12 mouse cellular contexts compared by ENCODE assay signal in the genomic region with DNA sequence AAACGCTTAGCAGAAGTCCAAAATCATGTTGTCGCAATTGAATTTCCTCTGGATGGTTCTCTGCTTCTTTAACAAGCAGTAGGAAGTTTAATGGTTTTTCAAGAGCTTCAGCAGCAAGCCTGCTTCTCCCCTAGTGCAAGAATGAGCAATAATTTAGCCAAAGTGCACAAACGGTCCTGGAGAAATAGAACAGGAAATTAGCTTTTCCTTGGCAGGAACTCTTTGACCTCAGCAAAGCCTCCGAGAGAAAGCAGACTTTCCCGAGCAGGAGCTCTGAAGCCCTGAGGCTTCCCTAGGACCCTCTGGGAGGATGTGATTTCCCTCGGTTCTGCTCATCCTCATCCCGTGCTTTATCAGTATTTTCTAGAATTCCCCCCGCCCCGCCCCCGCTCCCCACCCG. TPM values are rescaled to one million over a fixed set of nuclear protein-coding genes. Genes with fewer than 3 reads are reported as not detected.
A peak's percentile ranks its signal among the peaks of the same experiment; 100 is the strongest.
DNase-seq lines count a peak whose midpoint lies in the region; ATAC-seq and TF ChIP-seq lines count a peak whose summit lies in the region.
"Had no signal": no experiment of that assay in that cellular context is flagged by ENCODE, and none has a peak within 500 bp of the region (broad histone marks: within the 10 kb centered on the region; RNA-seq: fewer than 3 reads in every experiment).

No protein-coding gene starts in this region.

- peak; percentile 10 for DNase-seq in hindbrain, postnatal 0 days (ENCODE audit: low spot score)
- peak; percentile 65 for DNase-seq in limb, embryonic 14.5 days (ENCODE audit: low spot score)
- no peak for DNase-seq in MN1 (ENCODE audit: low spot score)
- no peak for DNase-seq in B cell, adult 2 months
- no peak for DNase-seq in left cerebral cortex, adult 8-10 months (ENCODE audit: low spot score in 2 of 2)

- no peak for ATAC-seq in hindbrain, postnatal 0 days
- no peak for ATAC-seq in hindbrain, embryonic 16.5 days
- ATAC-seq in heart, embryonic 11.5 days (replicated peaks; ENCODE audit: insufficient number of reproducible peaks, low FRiP score, low TSS enrichment), result no peak
- ATAC-seq in limb, embryonic 14.5 days (ENCODE audit: low FRiP score, low read depth), result peak; percentile 49
- ATAC-seq: CD4-positive, CD25-positive, alpha-beta regulatory T cell, adult 4 months; forebrain, embryonic 13.5 days had no signal

- H3K9me3 ChIP-seq in hindbrain, postnatal 0 days (ENCODE audit: low read length), result no peaks in the 10 kb centered on the region
- H3K9me3 ChIP-seq in hindbrain, embryonic 16.5 days (ENCODE audit: control insufficient read depth, low read length), result no peaks in the 10 kb centered on the region
- no peaks in the 10 kb centered on the region for H3K9me3 ChIP-seq in heart, embryonic 11.5 days (replicated peaks; ENCODE audit: control insufficient read depth, low read length)
- no peaks in the 10 kb centered on the region for H3K9me3 ChIP-seq in limb, embryonic 14.5 days (ENCODE audit: control insufficient read depth, low read length)
- H3K9me3 ChIP-seq: forebrain, embryonic 13.5 days had no signal

- no peak overlapping the region for H3K9ac ChIP-seq in hindbrain, postnatal 0 days (replicated peaks; ENCODE audit: low read length)
- no peak overlapping the region for H3K9ac ChIP-seq in hindbrain, embryonic 16.5 days (ENCODE audit: low read depth, low read length)
- no peak overlapping the region for H3K9ac ChIP-seq in heart, embryonic 11.5 days (ENCODE audit: low read depth, low read length)
- no peak overlapping the region for H3K9ac ChIP-seq in limb, embryonic 14.5 days (ENCODE audit: low read depth, low read length, severe bottlenecking)
- H3K9ac ChIP-seq: forebrain, embryonic 13.5 days; hindbrain, embryonic 14.5 days; liver, embryonic 14.5 days had no signal

- no peak for TF ChIP-seq POLR2A in limb, embryonic 14.5 days (IDR thresholded peaks at IDR 0.05; ENCODE audit: borderline replicate concordance, extremely low read depth, insufficient read depth, insufficient read length)

- H3K4me2 ChIP-seq in hindbrain, postnatal 0 days (ENCODE audit: low read depth, low read length), result no peak overlapping the region
- no peak overlapping the region for H3K4me2 ChIP-seq in hindbrain, embryonic 16.5 days (ENCODE audit: low read length)
- H3K4me2 ChIP-seq in heart, embryonic 11.5 days, result peak overlapping the region; percentile 10; the same call in 1 of the 2 replicates
- H3K4me2 ChIP-seq in limb, embryonic 14.5 days (replicated peaks; ENCODE audit: low read depth, low read length, severe bottlenecking), result peak overlapping the region; percentile 11
- H3K4me2 ChIP-seq: forebrain, embryonic 13.5 days; hindbrain, embryonic 14.5 days had no signal

- H3K27me3 ChIP-seq in hindbrain, postnatal 0 days (ENCODE audit: insufficient read depth, low read length), result no peaks in the 10 kb centered on the region
- no peaks in the 10 kb centered on the region for H3K27me3 ChIP-seq in hindbrain, embryonic 16.5 days (replicated peaks; ENCODE audit: control insufficient read depth, insufficient read depth, low read length)
- H3K27me3 ChIP-seq in heart, embryonic 11.5 days (ENCODE audit: control insufficient read depth, insufficient read depth, low read length), result no peaks in the 10 kb centered on the region; the same call in 1 of the 2 replicates
- H3K27me3 ChIP-seq in limb, embryonic 14.5 days (ENCODE audit: control insufficient read depth, insufficient read depth, low read length), result no peaks in the 10 kb centered on the region

- H3K4me3 ChIP-seq in hindbrain, postnatal 0 days (ENCODE audit: low read length), result no peak overlapping the region
- H3K4me3 ChIP-seq in hindbrain, embryonic 16.5 days (ENCODE audit: low read length), result no peak overlapping the region
- H3K4me3 ChIP-seq in brown adipose tissue, adult 24 weeks (ENCODE audit: insufficient read depth, low read depth, low read length), result no peak overlapping the region
- H3K4me3 ChIP-seq in heart, embryonic 11.5 days (ENCODE audit: low read depth, low read length), result no peak overlapping the region
- H3K4me3 ChIP-seq in limb, embryonic 14.5 days (replicated peaks; ENCODE audit: low read length), result no peak overlapping the region
- H3K4me3 ChIP-seq: forebrain, embryonic 13.5 days had no signal

- no peaks in the 10 kb centered on the region for H3K36me3 ChIP-seq in hindbrain, postnatal 0 days (ENCODE audit: insufficient read depth, low read length)
- no peaks in the 10 kb centered on the region for H3K36me3 ChIP-seq in hindbrain, embryonic 16.5 days (ENCODE audit: control insufficient read depth, insufficient read depth, low read length)
- no peaks in the 10 kb centered on the region for H3K36me3 ChIP-seq in heart, embryonic 11.5 days (ENCODE audit: control insufficient read depth, insufficient read depth, low read length)
- H3K36me3 ChIP-seq in limb, embryonic 14.5 days (ENCODE audit: control insufficient read depth, insufficient read depth, low read length), result no peaks in the 10 kb centered on the region

- no peak overlapping the region for H3K27ac ChIP-seq in hindbrain, postnatal 0 days
- no peak overlapping the region for H3K27ac ChIP-seq in hindbrain, embryonic 16.5 days (ENCODE audit: low read depth, low read length)
- H3K27ac ChIP-seq in brown adipose tissue, adult 24 weeks (replicated peaks; ENCODE audit: low read depth, low read length), result peak overlapping the region; percentile 91
- no peak overlapping the region; the same call in 1 of the 2 replicates for H3K27ac ChIP-seq in heart, embryonic 11.5 days (ENCODE audit: low read depth, low read length)
- peak overlapping the region; percentile 26; the same call in 1 of the 2 replicates for H3K27ac ChIP-seq in limb, embryonic 14.5 days (replicated peaks; ENCODE audit: low read depth, low read length)
- H3K27ac ChIP-seq: forebrain, embryonic 13.5 days; hindbrain, embryonic 14.5 days; liver, embryonic 14.5 days had no signal

- no peaks in the 10 kb centered on the region for H3K4me1 ChIP-seq in hindbrain, postnatal 0 days (ENCODE audit: insufficient read depth, low read length)
- H3K4me1 ChIP-seq in hindbrain, embryonic 16.5 days (ENCODE audit: control insufficient read depth, insufficient read depth, low read depth, low read length), result no peaks in the 10 kb centered on the region
- peaks cover 36% of the 10 kb centered on the region for H3K4me1 ChIP-seq in brown adipose tissue, adult 24 weeks (ENCODE audit: control insufficient read depth, insufficient read depth, insufficient read length, low read length)
- H3K4me1 ChIP-seq in heart, embryonic 11.5 days (ENCODE audit: control insufficient read depth, insufficient read depth, low read length), result peaks cover 9% of the 10 kb centered on the region
- H3K4me1 ChIP-seq in limb, embryonic 14.5 days (ENCODE audit: control insufficient read depth, insufficient read depth, low read length), result peaks cover 40% of the 10 kb centered on the region
- H3K4me1 ChIP-seq: forebrain, embryonic 13.5 days had no signal

- TF ChIP-seq CTCF in hindbrain, postnatal 0 days (IDR thresholded peaks at IDR 0.05; ENCODE audit: low read depth), result no peak

- 59% methylated on average over 11 of the region's 11 CpGs for WGBS in hindbrain, postnatal 0 days
- 57% methylated on average over 11 of the region's 11 CpGs for WGBS in hindbrain, embryonic 16.5 days
- WGBS in heart, embryonic 11.5 days (ENCODE audit: insufficient replicate concordance), result 23% methylated on average over 11 of the region's 11 CpGs
- 14% methylated on average over 11 of the region's 11 CpGs for WGBS in limb, embryonic 14.5 days

RNA-seq across cellular contexts. Expression of a gene that starts 13.3 kb away (rescaled TPM):
- total RNA-seq in hindbrain, postnatal 0 days (2014; rRNA removed), result 2.6 and 4.6 TPM in 2 replicates
- polyA plus RNA-seq in hindbrain, postnatal 0 days (2015; fragmentation: Nextera tagmentation; extraction: Ambion mirVana), result 2.5 and 3.1 TPM in 2 replicates
- polyA plus RNA-seq in hindbrain, embryonic 16.5 days (2015; fragmentation: Nextera tagmentation; extraction: Ambion mirVana), result 3.1 and 5.2 TPM in 2 replicates
- polyA plus RNA-seq in brown adipose tissue, adult 24 weeks (2012; ENCODE audit: insufficient read depth, insufficient read length, missing spikeins), result 37.5 and 39.6 TPM in 2 replicates
- 5.6 and 6.4 TPM in 2 replicates for polyA plus RNA-seq in heart, embryonic 11.5 days (2014; fragmentation: Nextera tagmentation; extraction: Ambion mirVana)
- 29.2 and 31.0 TPM in 2 replicates for polyA plus RNA-seq in limb, embryonic 14.5 days (2012; rRNA removed)
- polyA plus RNA-seq in limb, embryonic 14.5 days (2014; fragmentation: Nextera tagmentation; extraction: Ambion mirVana), result 44.3 and 55.7 TPM in 2 replicates
- 1 to 10 TPM; 3.9 to 5.7 (median 4.8) TPM for total RNA-seq in left cerebral cortex, adult 8-10 months (2022)

RNA-seq across cellular contexts. Expression of a gene that starts 49.7 kb away (rescaled TPM):
- total RNA-seq in hindbrain, postnatal 0 days (2014; rRNA removed), result 9.4 and 13.3 TPM in 2 replicates
- 38.7 and 39.9 TPM in 2 replicates for polyA plus RNA-seq in hindbrain, postnatal 0 days (2015; fragmentation: Nextera tagmentation; extraction: Ambion mirVana)
- 41.2 and 45.7 TPM in 2 replicates for polyA plus RNA-seq in hindbrain, embryonic 16.5 days (2015; fragmentation: Nextera tagmentation; extraction: Ambion mirVana)
- polyA plus RNA-seq in brown adipose tissue, adult 24 weeks (2012; ENCODE audit: insufficient read depth, insufficient read length, missing spikeins), result 13.6 and 15.1 TPM in 2 replicates
- 21.3 and 27.0 TPM in 2 replicates for polyA plus RNA-seq in heart, embryonic 11.5 days (2014; fragmentation: Nextera tagmentation; extraction: Ambion mirVana)
- 19.8 and 25.3 TPM in 2 replicates for polyA plus RNA-seq in limb, embryonic 14.5 days (2012; rRNA removed)
- polyA plus RNA-seq in limb, embryonic 14.5 days (2014; fragmentation: Nextera tagmentation; extraction: Ambion mirVana), result 52.2 and 54.5 TPM in 2 replicates
- 10 to 100 TPM; 19.0 to 26.7 (median 20.4) TPM for total RNA-seq in left cerebral cortex, adult 8-10 months (2022)

Comparison
In these comparisons a context has a peak if more than half of its experiments do, and no peak if none do; other contexts are left out.
1. DNase-seq: peak in hindbrain, postnatal 0 days (single experiment) and limb, embryonic 14.5 days (single experiment); none in MN1 (single experiment), B cell, adult 2 months (0 of 2) and left cerebral cortex, adult 8-10 months (0 of 2).
2. H3K27ac ChIP-seq: peak in brown adipose tissue, adult 24 weeks (single experiment) and limb, embryonic 14.5 days (single experiment); none in hindbrain, postnatal 0 days (single experiment), hindbrain, embryonic 16.5 days (single experiment) and heart, embryonic 11.5 days (single experiment).
3. H3K4me2 ChIP-seq: peak in heart, embryonic 11.5 days (single experiment) and limb, embryonic 14.5 days (single experiment); none in hindbrain, postnatal 0 days (single experiment) and hindbrain, embryonic 16.5 days (single experiment).